Mouse (Mus musculus) hindbrain, embryonic 10.5 days (tissue): ENCODE results near the gene Lce3c. TPM values are rescaled to one million over a fixed set of nuclear protein-coding genes. Genes with fewer than 3 reads are reported as not detected.

Experiments
- DNase-seq: peaks from one replicate; pipeline ENCODE4 v3.0.0-alpha.2; 2017; ENCODE audit warnings: low spot score
- H3K27ac ChIP-seq: fragments of 300-500 bp; sonication (generic); 2 replicates; pipeline ENCODE4 v1.5.1; 2016; ENCODE audit warnings: mild to moderate bottlenecking, moderate library complexity
- H3K27me3 ChIP-seq: fragments of 300-500 bp; sonication (generic); 2 replicates; pipeline ENCODE4 v1.6.1; 2016; ENCODE audit warnings: mild to moderate bottlenecking; ENCODE audit not compliant: poor library complexity, insufficient read depth, severe bottlenecking
- H3K36me3 ChIP-seq: fragments of 300-500 bp; sonication (generic); 2 replicates; pipeline ENCODE4 v1.6.1; 2016; ENCODE audit warnings: mild to moderate bottlenecking, moderate library complexity
- H3K4me1 ChIP-seq: fragments of 300-500 bp; sonication (generic); replicated peaks from 2 replicates; pipeline ENCODE4 v1.6.1; 2016; ENCODE audit warnings: mild to moderate bottlenecking
- H3K4me3 ChIP-seq: fragments of 300-500 bp; sonication (generic); 2 replicates; pipeline ENCODE4 v1.5.1; 2016; ENCODE audit warnings: mild to moderate bottlenecking, moderate library complexity
- H3K9me3 ChIP-seq: fragments of 300-500 bp; sonication (generic); 2 replicates; pipeline ENCODE4 v1.6.1; 2016; ENCODE audit warnings: mild to moderate bottlenecking, moderate library complexity
- WGBS: fragments of 180-500 bp; shearing (Covaris S2); methylation state at CpG from one replicate; pipeline ENCODE4 v1.1.7; 2016; 5-methylcytosine and 5-hydroxymethylcytosine counted together
- polyA plus RNA-seq: library from polyadenylated mRNA; unstranded; fragments of >200 nt; fragmentation: Nextera tagmentation; extraction: Ambion mirVana; gene quantifications from 2 replicates; pipeline ENCODE4 v1.2.1, GENCODE M21; 2016

The Lce3c gene
- polyA plus RNA-seq = not detected in 2 replicates

- DNase-seq = no peak
- H3K27me3 ChIP-seq = no peaks in the 10 kb centered on the region
- WGBS = 84% methylated on average over 1 of the region's 1 CpGs
Observed at GRCm38 (mm10) chr3:92944186-92944585, at the start of gene Lce3c. TSS of gene Lce3c (plus strand) at chr3:92944486.

GRCm38 (mm10) chr3:92894489-92894888 lies 49.8 kb upstream of the Lce3c start:
- Histone ChIP-seq H3K27me3 (no peaks in the 10 kb centered on the region), H3K4me1 (no peaks in the 10 kb centered on the region), H3K27ac (no peak overlapping the region), H3K9me3 (no peaks in the 10 kb centered on the region), H3K36me3 (no peaks in the 10 kb centered on the region), H3K4me3 (no peak overlapping the region)
- no peak for DNase-seq
- WGBS = 57% methylated on average over 1 of the region's 1 CpGs

More at GRCm38 (mm10) chr3:92944186-92944585, at the start of gene Lce3c:
- Histone ChIP-seq H3K9me3 (no peaks in the 10 kb centered on the region), H3K36me3 (no peaks in the 10 kb centered on the region), H3K27ac (no peak within 1 kb of the TSS), H3K4me1 (no peaks in the 10 kb centered on the region), H3K4me3 (no peak within 1 kb of the TSS)

- Histone ChIP-seq H3K9me3 (no peaks in the 10 kb centered on the region), H3K27me3 (no peaks in the 10 kb centered on the region), H3K4me3 (no peak overlapping the region), H3K27ac (no peak overlapping the region), H3K4me1 (no peaks in the 10 kb centered on the region), H3K36me3 (no peaks in the 10 kb centered on the region)
- peak; percentile 27 for DNase-seq
- WGBS = 26% methylated on average over 3 of the region's 3 CpGs
Observed at GRCm38 (mm10) chr3:92902992-92903391, 41.3 kb upstream of the Lce3c start.

- no peak for DNase-seq
- no peaks in the 10 kb centered on the region for H3K4me1 ChIP-seq
- no peak overlapping the region for H3K27ac ChIP-seq
- H3K27me3 ChIP-seq = no peaks in the 10 kb centered on the region
- no peaks in the 10 kb centered on the region for H3K36me3 ChIP-seq
- WGBS = 29% methylated on average over 4 of the region's 4 CpGs
- H3K4me3 ChIP-seq = no peak overlapping the region
- no peaks in the 10 kb centered on the region for H3K9me3 ChIP-seq
Observed at GRCm38 (mm10) chr3:92903640-92904039, 40.6 kb upstream of the Lce3c start.

- Histone ChIP-seq H3K4me1 (no peaks in the 10 kb centered on the region), H3K27me3 (no peaks in the 10 kb centered on the region), H3K9me3 (no peaks in the 10 kb centered on the region), H3K36me3 (no peaks in the 10 kb centered on the region), H3K4me3 (no peak overlapping the region), H3K27ac (no peak overlapping the region)
- 54% methylated on average over 3 of the region's 3 CpGs for WGBS
- no peak for DNase-seq
Observed at GRCm38 (mm10) chr3:92905182-92905581, 39.1 kb upstream of the Lce3c start.

- Histone ChIP-seq H3K27ac (no peak overlapping the region), H3K4me1 (no peaks in the 10 kb centered on the region), H3K4me3 (no peak overlapping the region), H3K9me3 (no peaks in the 10 kb centered on the region), H3K27me3 (no peaks in the 10 kb centered on the region), H3K36me3 (no peaks in the 10 kb centered on the region)
- WGBS = 25% methylated on average over 4 of the region's 4 CpGs
- peak; percentile 20 for DNase-seq
Observed at GRCm38 (mm10) chr3:92907571-92907970, 36.7 kb upstream of the Lce3c start.

- WGBS = 64% methylated on average over 4 of the region's 4 CpGs
- no peaks in the 10 kb centered on the region; the same call in 1 of the 2 replicates for H3K4me1 ChIP-seq
- no peak overlapping the region for H3K27ac ChIP-seq
- no peak for DNase-seq
- no peaks in the 10 kb centered on the region for H3K36me3 ChIP-seq
- no peak overlapping the region for H3K4me3 ChIP-seq
- H3K27me3 ChIP-seq = no peaks in the 10 kb centered on the region
- no peaks in the 10 kb centered on the region for H3K9me3 ChIP-seq
Observed at GRCm38 (mm10) chr3:92920364-92920763, 23.9 kb upstream of the Lce3c start.

- WGBS = 84% methylated on average over 2 of the region's 2 CpGs
- no peak for DNase-seq
- no peak within 1 kb of the TSS for H3K27ac ChIP-seq
Observed at GRCm38 (mm10) chr3:92926130-92926529, 18.2 kb upstream of the Lce3c start, which contains the start of gene Lce3a. TSS of gene Lce3a (minus strand) at chr3:92926230.

GRCm38 (mm10) chr3:92932679-92933078 lies 11.6 kb upstream of the Lce3c start, which contains the start of gene Lce3b:
TSS of gene Lce3b (plus strand) at chr3:92932979.
- DNase-seq = no peak
- Histone ChIP-seq H3K9me3 (no peaks in the 10 kb centered on the region), H3K36me3 (no peaks in the 10 kb centered on the region), H3K4me1 (no peaks in the 10 kb centered on the region), H3K27ac (no peak within 1 kb of the TSS), H3K27me3 (no peaks in the 10 kb centered on the region), H3K4me3 (no peak within 1 kb of the TSS)
- 53% methylated on average over 2 of the region's 2 CpGs for WGBS

More at GRCm38 (mm10) chr3:92926130-92926529, 18.2 kb upstream of the Lce3c start, which contains the start of gene Lce3a:
- H3K9me3 ChIP-seq = no peaks in the 10 kb centered on the region
- no peaks in the 10 kb centered on the region for H3K36me3 ChIP-seq
- H3K27me3 ChIP-seq = no peaks in the 10 kb centered on the region
- H3K4me1 ChIP-seq = no peaks in the 10 kb centered on the region
- no peak within 1 kb of the TSS for H3K4me3 ChIP-seq

GRCm38 (mm10) chr3:92957090-92957489 lies 12.8 kb downstream of the Lce3c start, which contains the start of gene Lce3d:
TSS of gene Lce3d (plus strand) at chr3:92957390.
- Histone ChIP-seq H3K4me3 (no peak within 1 kb of the TSS), H3K27ac (no peak within 1 kb of the TSS), H3K36me3 (no peaks in the 10 kb centered on the region), H3K27me3 (no peaks in the 10 kb centered on the region), H3K9me3 (no peaks in the 10 kb centered on the region), H3K4me1 (no peaks in the 10 kb centered on the region)
- DNase-seq = no peak
- 84% methylated on average over 1 of the region's 1 CpGs for WGBS

GRCm38 (mm10) chr3:92966761-92967160 lies 22.5 kb downstream of the Lce3c start, which contains the start of gene Lce3e:
TSS of gene Lce3e (plus strand) at chr3:92967061.
- Histone ChIP-seq H3K9me3 (no peaks in the 10 kb centered on the region), H3K27ac (no peak within 1 kb of the TSS), H3K4me3 (no peak within 1 kb of the TSS), H3K27me3 (no peaks in the 10 kb centered on the region), H3K4me1 (no peaks in the 10 kb centered on the region), H3K36me3 (no peaks in the 10 kb centered on the region)
- DNase-seq = no peak
- 87% methylated on average over 2 of the region's 2 CpGs for WGBS

GRCm38 (mm10) chr3:92978484-92978883 lies 34.2 kb downstream of the Lce3c start:
- no peaks in the 10 kb centered on the region for H3K4me1 ChIP-seq
- H3K4me3 ChIP-seq = no peak overlapping the region
- no peak for DNase-seq
- WGBS = 85% methylated on average over 2 of the region's 2 CpGs
- H3K9me3 ChIP-seq = no peaks in the 10 kb centered on the region
- H3K27me3 ChIP-seq = no peaks in the 10 kb centered on the region
- no peak overlapping the region for H3K27ac ChIP-seq
- H3K36me3 ChIP-seq = no peaks in the 10 kb centered on the region

GRCm38 (mm10) chr3:92991926-92992325 lies 47.6 kb downstream of the Lce3c start, which contains the start of gene Lce3f:
TSS of gene Lce3f (plus strand) at chr3:92992226.
- H3K27me3 ChIP-seq = no peaks in the 10 kb centered on the region
- H3K4me1 ChIP-seq = no peaks in the 10 kb centered on the region
- no peak for DNase-seq
- no peaks in the 10 kb centered on the region for H3K9me3 ChIP-seq
- H3K4me3 ChIP-seq = no peak within 1 kb of the TSS
- H3K27ac ChIP-seq = no peak within 1 kb of the TSS
- no peaks in the 10 kb centered on the region for H3K36me3 ChIP-seq
